Mouse (Mus musculus) natural killer cell, adult 2 months (primary cell): ENCODE measurements at regions not wholly inside any gene's neighbourhood (a gene's known extent, or its start where the extent isn't known, plus 50 kb on each side); places are given as distances from the start of the nearest gene placed in this dataset.

Experiments used
- DNase-seq, 2 experiments: peaks; one replicate each; pipeline ENCODE4 v3.0.0; 2022; ENCODE audit warnings: low spot score in 2 of 2

- no peak for DNase-seq
Measured at GRCm38 (mm10) chr4:56686141-56686540, 53.7 kb upstream of the Gm26657 start.

DNA sequence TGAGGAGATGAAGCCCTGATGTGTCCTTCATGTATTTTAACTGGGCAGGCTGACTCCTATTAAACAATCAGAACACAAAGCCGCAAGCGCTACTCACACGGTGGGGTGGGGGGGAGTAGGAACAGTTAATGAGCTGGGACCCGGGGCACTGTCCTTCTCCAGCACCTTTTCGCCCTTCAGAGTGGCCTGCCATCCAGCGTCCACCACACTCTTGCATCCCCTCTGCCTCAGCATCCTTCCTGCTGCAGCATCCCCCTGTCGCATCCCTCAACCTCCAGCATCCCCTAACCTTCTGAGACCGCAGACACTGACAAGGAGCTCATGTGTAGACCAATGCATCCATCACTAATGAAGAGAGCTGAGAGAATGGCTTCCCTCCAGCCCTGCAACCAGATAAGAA, 54.2 kb upstream of the Gm26657 start:
- DNase-seq = no peak

DNA sequence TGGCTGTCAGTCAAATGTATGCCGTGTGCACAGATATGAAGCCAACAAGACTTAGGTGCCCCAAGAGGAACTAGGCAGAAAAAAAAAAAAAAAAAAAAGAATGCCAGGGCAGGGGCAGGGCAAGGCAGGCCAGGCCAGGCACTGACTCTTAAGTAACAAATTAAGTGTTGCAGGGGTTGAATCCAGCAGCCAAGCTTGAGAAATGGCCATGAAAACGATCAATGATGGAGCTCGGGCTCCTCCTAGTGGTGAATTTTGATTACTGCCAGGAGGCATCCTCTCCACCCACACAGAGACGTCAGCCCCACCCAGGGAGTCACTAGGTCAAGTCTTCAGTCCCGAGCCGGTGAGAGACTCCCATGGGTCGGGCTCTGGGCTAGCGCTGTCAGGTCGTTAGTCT, 54.7 kb upstream of the Gm26657 start:
- DNase-seq = peak; percentile 47 to 70

DNA sequence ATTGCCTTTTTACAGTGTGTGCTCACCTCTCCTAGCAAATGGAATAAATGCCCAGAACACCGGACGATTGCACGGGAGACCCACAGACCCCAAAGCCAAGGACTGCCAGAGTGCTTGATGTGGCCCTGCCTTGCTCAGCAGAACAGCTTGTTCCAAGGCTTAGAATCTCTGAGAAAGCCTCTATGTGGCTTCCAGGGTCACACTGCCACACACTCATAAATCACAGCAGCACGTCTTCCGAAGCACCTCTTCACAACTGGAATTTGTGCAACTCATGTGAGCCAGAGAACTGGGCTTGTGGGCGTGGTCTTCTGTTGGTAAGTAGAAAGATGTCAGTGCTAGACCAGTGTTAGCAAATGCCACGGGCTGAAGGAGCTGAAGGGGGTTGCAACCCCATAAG, 55.8 kb upstream of the Gm26657 start:
- DNase-seq = no peak

DNA sequence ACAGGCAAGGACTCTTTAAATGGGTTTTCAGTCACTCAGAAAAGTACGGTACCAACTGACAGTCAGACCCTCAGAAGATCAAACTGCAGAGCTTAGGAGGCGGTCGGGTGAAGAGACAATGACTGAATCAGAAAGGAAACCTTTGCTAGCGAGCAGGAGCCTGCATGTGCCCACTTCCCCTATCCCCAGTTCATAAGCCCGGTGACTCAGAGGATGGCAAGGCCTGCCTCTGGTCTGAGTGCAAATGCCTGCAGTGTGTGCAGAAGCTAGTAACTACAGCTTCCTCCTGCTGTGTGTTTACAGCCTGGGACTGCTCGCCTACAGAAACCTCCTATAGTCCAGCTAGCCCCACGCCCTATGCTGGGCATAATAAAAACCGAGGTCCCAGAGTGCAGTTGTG, 58.7 kb upstream of the Gm26657 start:
- DNase-seq = no peak

- no peak for DNase-seq
Measured at GRCm38 (mm10) chr4:56673868-56674267, 66.0 kb upstream of the Gm26657 start.

- DNase-seq = no peak
Measured at GRCm38 (mm10) chr4:56664921-56665320, 74.9 kb upstream of the Gm26657 start.

DNA sequence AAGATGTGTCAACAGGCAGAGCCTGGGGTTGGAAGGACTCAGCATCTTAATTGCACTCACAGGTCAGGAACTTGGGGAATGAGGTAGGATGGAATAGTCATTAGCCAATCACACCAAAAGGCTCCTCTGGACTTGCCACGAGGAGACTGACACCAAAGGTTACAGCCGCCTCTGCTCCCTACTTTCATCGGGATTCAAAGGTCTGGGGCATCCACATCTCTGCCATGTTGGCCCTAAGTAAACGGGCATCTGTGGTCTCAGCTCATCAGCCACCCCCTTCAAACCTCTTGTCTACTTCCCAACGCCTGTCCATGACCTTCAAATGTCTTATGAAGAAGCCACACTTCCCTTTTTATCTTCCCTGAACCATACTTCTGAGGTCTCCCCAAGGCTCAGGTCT, 78.1 kb upstream of the Gm26657 start:
- DNase-seq = no peak

DNA sequence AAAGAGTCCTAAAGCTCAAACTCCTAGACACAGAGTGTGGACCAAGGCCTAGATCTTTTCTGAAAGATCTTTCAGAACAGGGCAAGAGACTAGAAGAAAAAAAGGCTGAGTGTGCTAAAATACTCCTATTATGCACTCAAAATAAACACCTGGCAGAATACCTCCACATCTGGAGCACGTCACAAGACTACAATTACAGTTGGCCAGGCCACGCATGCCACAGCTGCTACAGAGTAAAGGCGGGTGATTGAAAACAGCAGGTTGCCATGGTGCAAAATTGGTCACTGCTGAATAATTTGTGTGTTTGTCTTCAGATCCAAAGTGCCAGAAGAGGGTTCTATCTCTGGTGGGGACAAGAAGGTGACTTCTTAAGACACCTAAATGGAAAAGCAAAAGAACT, 82.8 kb upstream of the Gm26657 start:
- no peak for DNase-seq

DNA sequence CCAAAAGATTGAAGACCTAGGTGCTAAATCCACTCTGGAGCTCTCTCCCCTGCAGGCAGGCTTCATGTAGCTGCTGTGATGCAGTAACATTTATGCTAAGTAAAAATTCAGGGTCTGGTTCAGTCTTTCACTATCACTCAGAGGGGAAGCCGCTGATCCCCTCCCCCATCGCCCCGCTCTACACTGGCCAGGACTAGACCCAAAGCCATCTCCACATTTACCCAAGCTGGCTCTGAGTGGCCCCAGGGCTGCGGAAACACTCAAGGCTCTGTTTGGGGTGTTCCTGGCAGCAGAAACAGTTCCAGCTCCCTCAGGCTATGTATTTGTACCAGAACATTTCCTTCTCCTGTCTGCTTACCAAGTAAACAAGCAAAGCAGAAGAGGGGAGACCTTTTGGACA, 85.5 kb upstream of the Gm26657 start:
- DNase-seq = no peak

GRCm38 (mm10) chr4:56652819-56653218, 87.1 kb upstream of the Gm26657 start:
- DNase-seq = no peak

- DNase-seq = no peak
Measured at GRCm38 (mm10) chr4:56649731-56650130, 90.1 kb upstream of the Gm26657 start.

GRCm38 (mm10) chr4:56643999-56644962, 95.6 kb upstream of the Gm26657 start:
- no peak for DNase-seq

DNA sequence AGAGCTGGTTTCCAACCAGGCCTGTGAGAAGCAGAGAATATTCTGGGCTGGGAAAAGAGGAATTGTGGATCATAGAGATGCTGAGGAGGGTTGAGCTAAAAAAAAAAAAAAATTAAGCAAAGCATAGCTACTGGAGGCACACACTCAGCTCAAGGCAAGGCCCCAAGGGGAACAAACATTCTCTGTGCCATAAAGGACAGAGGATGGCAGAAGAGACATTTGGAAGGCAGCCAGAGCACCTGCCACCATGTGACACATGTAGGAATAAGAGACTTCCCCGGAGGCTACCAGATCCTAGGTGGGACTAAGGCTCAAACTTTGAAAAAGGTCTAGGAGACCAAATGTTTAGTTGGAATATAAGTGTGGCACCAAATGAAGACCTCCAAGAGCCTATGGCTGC, 96.4 kb upstream of the Gm26657 start:
- no peak for DNase-seq

DNA sequence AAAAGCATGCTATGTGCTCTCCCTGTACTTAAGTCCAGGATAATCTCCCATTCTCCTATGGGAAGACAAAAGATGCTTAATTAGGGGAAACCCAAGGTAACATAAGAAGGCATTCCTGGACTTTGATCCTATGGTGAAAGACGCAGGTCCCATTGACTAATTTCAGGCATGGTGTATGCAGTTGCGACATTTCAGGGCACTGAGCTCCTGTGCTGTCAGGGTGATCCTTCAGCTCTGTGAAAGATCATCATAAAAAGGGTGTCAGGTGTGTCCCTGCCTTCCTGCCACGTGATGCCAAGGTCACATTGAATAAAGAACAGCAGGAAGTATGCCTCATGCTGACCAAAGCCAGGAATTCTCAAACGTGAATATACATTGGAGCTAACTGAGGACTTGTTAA, 100.2 kb upstream of the Gm26657 start:
- no peak for DNase-seq

GRCm38 (mm10) chr4:56638704-56639478, 101.0 kb upstream of the Gm26657 start:
- DNase-seq = no peak

GRCm38 (mm10) chr4:56636265-56636664, 103.6 kb upstream of the Gm26657 start:
- no peak for DNase-seq

- no peak for DNase-seq
Measured at GRCm38 (mm10) chr4:56633528-56633927, 106.3 kb upstream of the Gm26657 start.

DNA sequence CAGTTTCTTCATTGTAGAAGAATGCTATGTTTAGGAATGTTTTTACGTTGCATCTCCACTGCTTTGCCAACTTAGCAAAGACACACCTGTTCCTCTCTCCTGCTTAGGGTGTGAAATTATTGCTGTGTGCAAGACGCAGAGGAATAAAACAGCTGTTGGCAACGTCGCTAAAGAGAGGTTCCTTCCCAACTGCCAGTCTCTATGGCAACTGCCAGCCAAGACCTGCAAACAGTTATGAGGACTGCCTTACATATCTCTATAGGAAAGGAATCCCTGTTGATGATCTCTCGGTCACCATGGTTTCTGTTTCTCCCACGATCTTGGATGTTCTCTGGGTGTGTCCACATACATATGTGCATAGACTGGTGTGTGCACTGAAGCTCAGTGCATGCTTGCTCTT, 109.6 kb upstream of the Gm26657 start:
- DNase-seq = no peak

- no peak for DNase-seq
Measured at GRCm38 (mm10) chr4:56627206-56627605, 112.7 kb upstream of the Gm26657 start.

- DNase-seq = no peak
Measured at GRCm38 (mm10) chr4:56621782-56622181, 118.1 kb upstream of the Gm26657 start.

- DNase-seq = no peak
Measured at GRCm38 (mm10) chr4:56621356-56621755, 118.5 kb upstream of the Gm26657 start.

DNA sequence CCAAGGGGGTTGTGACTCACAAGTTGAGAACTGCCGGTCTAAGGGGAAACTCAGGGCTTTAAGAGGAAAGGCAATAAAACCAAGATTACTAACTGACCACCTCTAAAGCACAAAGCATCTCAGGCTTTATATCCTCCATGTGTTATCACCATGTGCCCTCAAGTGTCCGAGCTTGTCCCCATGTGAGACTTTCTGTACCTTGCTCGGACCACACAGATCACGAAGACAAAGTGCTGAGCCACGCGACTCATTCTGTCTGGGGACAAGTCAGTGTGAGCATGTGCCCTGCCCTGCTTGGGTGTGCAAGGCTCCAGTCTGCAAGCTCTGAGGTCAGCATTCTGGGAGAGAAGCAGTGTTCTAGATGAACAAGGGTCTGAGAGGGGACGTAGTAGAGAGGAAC, 119.2 kb upstream of the Gm26657 start:
- no peak for DNase-seq
